Mouse (Mus musculus): ENCODE measurements around the gene Calm5. TPM values are rescaled to one million over a fixed set of nuclear protein-coding genes. Genes with fewer than 3 reads are reported as not detected.
"Not testable (repeated sequence)": the region's sequence is repeated elsewhere in the genome, so short reads cannot be mapped to it uniquely, and the experiment has no call there.

Gene Calm5
- polyA plus RNA-seq, 1 experiment from 2014 or later = not detected

DNA sequence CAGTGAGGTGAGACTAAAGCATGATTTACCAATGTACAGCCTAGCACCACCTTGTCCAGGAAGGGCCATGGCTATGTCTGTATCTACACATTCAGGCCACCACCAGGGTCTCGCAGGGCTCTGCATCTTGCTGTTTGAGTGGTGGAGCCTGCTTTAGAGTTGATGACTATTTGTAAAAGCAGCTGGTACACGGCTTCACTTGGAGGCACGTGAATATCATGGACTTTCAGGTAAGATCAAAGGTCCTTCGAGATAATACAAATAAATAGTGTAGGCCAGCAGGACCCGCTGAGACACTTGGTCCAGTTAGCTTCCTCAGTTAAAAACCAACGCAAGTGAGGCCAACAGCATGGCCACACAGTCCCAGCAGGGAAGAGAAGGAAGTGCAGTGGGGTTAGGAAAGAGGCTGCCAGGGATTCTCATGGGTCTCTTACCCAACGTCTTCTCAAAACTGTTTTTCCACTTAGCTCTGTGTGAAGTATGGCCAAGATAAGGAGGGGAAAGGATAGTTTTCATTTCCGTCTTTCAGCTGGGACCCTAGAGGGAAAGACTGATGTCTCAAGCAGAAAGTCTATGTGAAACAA is 41.5 kb downstream of the Calm5 start:
- Histone ChIP-seq H3K9me3 (ENCODE audit: low read depth, low read length) (no peaks in the 10 kb centered on the region), H3K4me1 (ENCODE audit: insufficient read depth) (0 out of 2 replicates have a peak, but pooled peaks cover 3% of the 10 kb centered on the region), H3K36me3 (ENCODE audit: insufficient read depth) (peaks cover 6% of the 10 kb centered on the region), H3K4me2 (no peak overlapping the region), H3K9ac (no peak overlapping the region), H3K27me3 (ENCODE audit: insufficient read depth, low read length) (no peaks in the 10 kb centered on the region), H3K27ac (ENCODE audit: low read depth) (no peak overlapping the region), H3K4me3 (ENCODE audit: low read depth, low read length) (no peak overlapping the region)
- WGBS = 55% methylated on average over 8 of the region's 8 CpGs
- DNase-seq (no peak), ATAC-seq (ENCODE audit: insufficient read depth) (no peak)
- no peak for TF ChIP-seq CTCF (IDR thresholded peaks at IDR 0.05; ENCODE audit: low read depth)

DNA sequence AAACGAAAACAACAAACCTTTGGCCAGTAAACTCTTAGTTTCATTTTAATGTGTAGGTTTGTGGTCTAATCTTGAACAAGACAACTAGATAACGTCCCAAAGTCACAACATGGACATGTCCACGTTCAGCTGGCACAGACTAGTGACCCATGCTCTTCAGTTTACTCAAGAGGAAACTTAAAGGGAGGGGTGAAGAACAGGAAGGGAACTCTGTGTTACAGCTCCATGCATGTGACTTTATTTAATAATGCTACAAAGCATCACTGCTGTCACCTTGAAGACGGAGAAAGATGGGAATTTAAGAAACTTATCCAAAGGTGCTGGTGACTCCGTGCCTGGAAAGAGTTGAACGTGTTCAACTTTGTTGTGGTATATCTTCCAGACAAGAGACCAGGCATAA is 42.1 kb downstream of the Calm5 start:
- DNase-seq = no peak
- TF ChIP-seq CTCF (IDR thresholded peaks at IDR 0.05; ENCODE audit: low read depth) = no peak
- Histone ChIP-seq H3K4me2 (no peak overlapping the region), H3K4me3 (ENCODE audit: low read depth, low read length) (no peak overlapping the region), H3K27me3 (ENCODE audit: insufficient read depth, low read length) (no peaks in the 10 kb centered on the region), H3K9ac (no peak overlapping the region), H3K9me3 (ENCODE audit: low read depth, low read length) (no peaks in the 10 kb centered on the region), H3K27ac (ENCODE audit: low read depth) (no peak overlapping the region), H3K36me3 (ENCODE audit: insufficient read depth) (peaks cover 6% of the 10 kb centered on the region), H3K4me1 (ENCODE audit: insufficient read depth) (0 out of 2 replicates have a peak, but pooled peaks cover 3% of the 10 kb centered on the region)
- ATAC-seq (ENCODE audit: insufficient read depth) = no peak
- 85% methylated on average over 6 of the region's 6 CpGs for WGBS

DNA sequence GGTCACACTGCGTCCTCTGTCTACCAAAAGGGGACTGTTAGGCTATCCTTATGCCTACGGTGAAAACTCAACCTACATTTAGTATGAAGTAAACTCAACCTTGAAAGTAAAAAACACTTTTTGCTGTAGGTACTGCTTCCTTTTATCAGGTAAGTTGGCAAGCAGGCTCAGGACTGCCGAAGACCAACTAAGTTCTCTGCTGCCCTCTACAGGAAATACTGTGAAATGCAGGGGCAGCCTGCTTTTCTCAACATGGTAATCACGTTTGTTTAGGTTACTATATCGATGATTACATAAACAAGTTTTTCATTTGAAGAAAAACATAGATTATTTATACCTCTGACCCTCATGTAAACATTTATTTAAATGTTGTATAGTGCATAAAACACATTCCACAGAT is 42.9 kb downstream of the Calm5 start:
- 0 out of 2 replicates have a peak, but pooled peaks cover 3% of the 10 kb centered on the region for H3K4me1 ChIP-seq (ENCODE audit: insufficient read depth)
- ATAC-seq (ENCODE audit: insufficient read depth) = no peak
- WGBS = 29% methylated on average over 5 of the region's 5 CpGs

DNA sequence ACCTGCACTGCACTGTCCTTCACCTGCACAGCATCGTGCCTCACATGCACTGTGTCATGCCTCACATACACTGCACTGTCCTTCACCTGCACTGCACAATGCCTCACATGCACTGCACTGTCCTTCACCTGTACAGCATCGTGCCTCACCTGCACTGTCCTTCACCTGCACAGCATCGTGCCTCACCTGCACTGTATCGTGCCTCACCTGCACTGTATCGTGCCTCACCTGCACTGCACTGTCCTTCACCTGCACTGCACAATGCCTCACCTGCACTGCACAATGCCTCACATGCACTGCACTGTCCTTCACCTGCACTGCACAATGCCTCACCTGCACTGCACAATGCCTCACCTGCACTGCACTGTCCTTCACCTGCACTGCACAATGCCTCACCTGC is 44.2 kb downstream of the Calm5 start:
- H3K36me3 ChIP-seq (ENCODE audit: insufficient read depth); H3K27ac ChIP-seq (ENCODE audit: low read depth); H3K9me3 ChIP-seq (ENCODE audit: low read depth, low read length); H3K4me3 ChIP-seq (ENCODE audit: low read depth, low read length); H3K4me2 ChIP-seq; H3K9ac ChIP-seq; H3K4me1 ChIP-seq (ENCODE audit: insufficient read depth); DNase-seq; H3K27me3 ChIP-seq (ENCODE audit: insufficient read depth, low read length); ATAC-seq (ENCODE audit: insufficient read depth): not testable (repeated sequence)
- WGBS = 92% methylated on average over 5 of the region's 5 CpGs

More for the DNA sequence above, 42.9 kb downstream of the Calm5 start:
- Histone ChIP-seq H3K4me3 (ENCODE audit: low read depth, low read length) (no peak overlapping the region), H3K4me2 (no peak overlapping the region), H3K9me3 (ENCODE audit: low read depth, low read length) (no peaks in the 10 kb centered on the region), H3K27me3 (ENCODE audit: insufficient read depth, low read length) (no peaks in the 10 kb centered on the region), H3K36me3 (ENCODE audit: insufficient read depth) (peaks cover 6% of the 10 kb centered on the region), H3K27ac (ENCODE audit: low read depth) (no peak overlapping the region), H3K9ac (no peak overlapping the region)
- peak; percentile 94 for TF ChIP-seq CTCF (IDR thresholded peaks at IDR 0.05; ENCODE audit: low read depth)
- peak; percentile 92 for DNase-seq

DNA sequence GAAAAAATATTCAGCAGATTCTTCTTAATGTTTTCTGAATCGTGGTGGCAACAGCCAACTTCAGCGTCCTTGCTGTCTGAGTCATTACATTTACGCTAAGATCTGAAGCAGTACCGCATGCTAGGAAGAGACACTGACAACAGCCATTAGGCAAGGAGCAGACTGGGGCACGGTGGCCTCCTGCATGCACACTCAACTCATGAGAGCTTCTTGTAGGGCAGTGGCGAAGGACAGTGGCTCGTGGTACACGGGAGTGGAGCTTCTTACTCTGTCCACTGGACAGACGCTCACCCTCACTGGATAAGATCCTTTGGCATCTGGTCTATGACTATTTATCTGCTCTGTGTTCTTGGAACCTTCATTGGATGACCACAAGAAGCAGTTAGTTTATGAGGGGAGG is 45.3 kb downstream of the Calm5 start:
- H3K27ac ChIP-seq (ENCODE audit: low read depth) = no peak overlapping the region
- no peaks in the 10 kb centered on the region for H3K27me3 ChIP-seq (ENCODE audit: insufficient read depth, low read length)
- peaks cover 16% of the 10 kb centered on the region for H3K36me3 ChIP-seq (ENCODE audit: insufficient read depth)
- TF ChIP-seq CTCF (IDR thresholded peaks at IDR 0.05; ENCODE audit: low read depth) = no peak
- H3K4me1 ChIP-seq (ENCODE audit: insufficient read depth) = no peaks in the 10 kb centered on the region
- H3K9me3 ChIP-seq (ENCODE audit: low read depth, low read length) = no peaks in the 10 kb centered on the region
- DNase-seq (no peak), ATAC-seq (ENCODE audit: insufficient read depth) (no peak)
- no peak overlapping the region for H3K4me2 ChIP-seq
- no peak overlapping the region for H3K9ac ChIP-seq
- WGBS = 86% methylated on average over 9 of the region's 9 CpGs
- no peak overlapping the region for H3K4me3 ChIP-seq (ENCODE audit: low read depth, low read length)

Other genes with a start within 250 kb of the Calm5 start
- 17.8 and 18.4 TPM in 2 replicates for gene Fam208b, start 243.1 kb upstream of the Calm5 start, polyA plus RNA-seq (2014; fragmentation: Nextera tagmentation; extraction: Ambion mirVana)
- 10.7 and 10.8 TPM in 2 replicates for gene Asb13, start 220.1 kb upstream of the Calm5 start, polyA plus RNA-seq (2014; fragmentation: Nextera tagmentation; extraction: Ambion mirVana)
- gene Calml3, start 49.9 kb upstream of the Calm5 start, polyA plus RNA-seq (2014; fragmentation: Nextera tagmentation; extraction: Ambion mirVana) = 0.18 TPM in 1 of 2 replicates, not detected in the other
- gene Calm4, start 16.4 kb upstream of the Calm5 start, polyA plus RNA-seq (2014; fragmentation: Nextera tagmentation; extraction: Ambion mirVana) = not detected in 2 replicates
- gene Net1, start 64.0 kb downstream of the Calm5 start, polyA plus RNA-seq (2014; fragmentation: Nextera tagmentation; extraction: Ambion mirVana) = 71.4 and 74.5 TPM in 2 replicates
- gene Tubal3, start 64.1 kb downstream of the Calm5 start, polyA plus RNA-seq (2014; fragmentation: Nextera tagmentation; extraction: Ambion mirVana) = not detected in 2 replicates
- not detected in 2 replicates for gene Ucn3, start 91.2 kb downstream of the Calm5 start, polyA plus RNA-seq (2014; fragmentation: Nextera tagmentation; extraction: Ambion mirVana)
- gene Akr1c14, start 194.8 kb downstream of the Calm5 start, polyA plus RNA-seq (2014; fragmentation: Nextera tagmentation; extraction: Ambion mirVana) = 0.70 and 0.92 TPM in 2 replicates

Data from lung, embryonic 14.5 days (tissue).